Mouse (Mus musculus): ENCODE measurements around the gene Zfp410.

DNA sequence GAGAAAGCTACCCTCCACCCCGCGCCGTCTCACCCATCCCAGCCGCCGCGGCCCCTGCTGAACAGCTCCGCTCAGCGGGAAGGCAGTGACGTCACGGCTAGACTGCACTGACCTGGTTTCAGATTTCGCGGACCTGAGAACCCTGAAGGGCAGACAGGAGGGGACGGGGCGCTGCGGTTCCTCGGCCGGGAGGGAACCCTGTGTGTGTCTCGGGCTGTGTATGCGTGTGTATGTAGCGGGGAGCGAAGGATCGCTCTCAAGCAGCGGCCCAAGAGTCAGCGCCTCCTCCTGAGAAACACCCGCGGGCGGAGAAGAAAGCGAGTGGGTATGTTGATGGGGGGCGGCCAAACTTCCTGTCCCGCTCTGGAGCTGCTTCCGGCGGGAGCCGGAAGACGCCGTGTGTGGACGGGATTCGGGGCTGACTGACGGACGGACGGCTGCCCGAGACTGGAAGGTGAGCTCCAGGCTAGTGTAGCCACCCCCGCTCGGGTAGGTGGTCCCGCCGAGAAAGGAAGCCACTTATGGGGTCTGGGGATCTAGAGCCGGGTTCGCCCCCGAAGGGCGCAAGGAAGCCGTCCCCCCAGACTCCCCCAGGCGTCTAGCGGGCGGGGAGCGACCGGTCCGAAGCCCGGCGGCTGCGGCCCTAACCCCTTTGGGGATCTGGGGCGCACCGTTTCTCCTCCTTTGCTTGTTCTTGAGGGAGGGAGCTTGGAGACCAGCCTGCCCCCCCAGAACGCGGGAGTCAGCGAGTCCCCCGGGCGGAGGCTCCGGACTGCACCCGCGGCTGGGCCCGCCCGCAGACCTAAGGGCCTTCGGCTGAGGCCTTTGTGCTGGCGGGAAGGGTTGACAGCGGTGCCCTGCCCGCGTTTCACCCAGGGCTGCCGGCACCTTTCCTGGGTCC, at the start of gene Zfp410:
- TF ChIP-seq GATA1 (IDR thresholded peaks at IDR 0.05; ENCODE audit: borderline replicate concordance, low read length) (no peak), POLR2AphosphoS5 (IDR thresholded peaks at IDR 0.05; ENCODE audit: insufficient replicate concordance, low read depth, low read length) (no peak)

Measured in G1E (cell line).